Mouse (Mus musculus) embryo, embryonic 10 days (tissue): ENCODE measurements at regions not wholly inside any gene's neighbourhood (a gene's known extent, or its start where the extent isn't known, plus 50 kb on each side); places are given as distances from the start of the nearest gene placed in this dataset.
"Not testable (repeated sequence)": the region's sequence is repeated elsewhere in the genome, so short reads cannot be mapped to it uniquely, and the experiment has no call there.

Experiments
- DNase-seq: peaks from one replicate; pipeline ENCODE4 v3.0.0-alpha.2; 2015; ENCODE audit warnings: low spot score

- DNase-seq, result not testable (repeated sequence)
These were observed 1679.5 kb downstream of the Stim2 start for GRCm38 (mm10) chr5:55677811-55678210.

GRCm38 (mm10) chr5:55691114-55691742 is 1692.9 kb downstream of the Stim2 start:
- no peak for DNase-seq

- no peak for DNase-seq
These were observed 1706.2 kb downstream of the Stim2 start for GRCm38 (mm10) chr5:55704512-55704911.

GRCm38 (mm10) chr5:55711786-55712185 is 1713.5 kb downstream of the Stim2 start:
- DNase-seq, result peak; percentile 4

- DNase-seq, result no peak
These were observed 1736.8 kb downstream of the Stim2 start for GRCm38 (mm10) chr5:55735143-55735542.

GRCm38 (mm10) chr5:55761777-55762176 is 1763.5 kb downstream of the Stim2 start:
- no peak for DNase-seq

GRCm38 (mm10) chr5:55791755-55792629 is 1793.7 kb downstream of the Stim2 start:
- DNase-seq, result no peak

- DNase-seq, result no peak
These were observed 1794.4 kb downstream of the Stim2 start for GRCm38 (mm10) chr5:55792717-55793116.
